Mouse (Mus musculus) forebrain, postnatal 0 days (tissue): Measurements from ENCODE around the gene Cavin4. TPM values are rescaled to one million over a fixed set of nuclear protein-coding genes. Genes with fewer than 3 reads are reported as not detected.

Experiments used
- ATAC-seq: fragments of 200-750 bp; cut with Nextera tagmentation; 2 replicates; pipeline ENCODE4 v1.8.0; 2017; ENCODE audit warnings: mild to moderate bottlenecking, moderate library complexity
- DNase-seq: peaks from one replicate; pipeline ENCODE4 v3.0.0-alpha.2; 2015
- H3K27ac ChIP-seq: fragments of 300-500 bp; sonication (generic); 2 replicates; pipeline ENCODE4 v1.5.1; 2014; ENCODE audit warnings: low read depth, mild to moderate bottlenecking, antibody characterized with exemption, low read length, moderate library complexity, mixed read lengths
- H3K27me3 ChIP-seq: fragments of 300-500 bp; sonication (generic); 2 replicates; pipeline ENCODE4 v1.6.1; 2014; ENCODE audit warnings: mild to moderate bottlenecking, low read length, mixed read lengths; ENCODE audit not compliant: insufficient read depth
- H3K36me3 ChIP-seq: fragments of 300-500 bp; sonication (generic); 2 replicates; pipeline ENCODE4 v1.6.1; 2014; ENCODE audit warnings: mild to moderate bottlenecking, moderate library complexity; ENCODE audit not compliant: insufficient read depth
- H3K4me1 ChIP-seq: fragments of 300-500 bp; sonication (generic); 2 replicates; pipeline ENCODE4 v1.6.1; 2014; ENCODE audit warnings: antibody characterized with exemption; ENCODE audit not compliant: insufficient read depth
- H3K4me2 ChIP-seq: fragments of 300-500 bp; sonication (generic); 2 replicates; pipeline ENCODE4 v1.6.1; 2014; ENCODE audit warnings: low read depth, mild to moderate bottlenecking, moderate library complexity
- H3K4me3 ChIP-seq: fragments of 300-500 bp; sonication (generic); 2 replicates; pipeline ENCODE4 v1.5.1; 2014; ENCODE audit warnings: low read depth, low read length, mixed read lengths
- H3K9ac ChIP-seq: fragments of 300-500 bp; sonication (generic); 2 replicates; pipeline ENCODE4 v1.6.1; 2014; ENCODE audit warnings: mild to moderate bottlenecking
- H3K9me3 ChIP-seq: fragments of 300-500 bp; sonication (generic); 2 replicates; pipeline ENCODE4 v1.6.1; 2016; ENCODE audit warnings: low read length
- CTCF ChIP-seq: sonication (generic); IDR thresholded peaks from 2 replicates; pipeline ENCODE4 v1.5.1; 2016; ENCODE audit warnings: antibody characterized with exemption, control low read depth, low read depth
- WGBS: fragments of 180-500 bp; shearing (Covaris S2); extraction: QIAGEN DNeasy Blood & Tissue Kit; methylation state at CpG from one replicate; pipeline ENCODE4 v1.1.7; 2014; 5-methylcytosine and 5-hydroxymethylcytosine counted together
- polyA plus RNA-seq: library from polyadenylated mRNA; unstranded; fragments of >200 nt; fragmentation: Nextera tagmentation; extraction: Ambion mirVana; gene quantifications from 2 replicates; pipeline ENCODE4 v1.2.1, GENCODE M21; 2015
- total RNA-seq: library from RNA; depleted of rRNA; stranded (reverse); fragments of >200 nt; gene quantifications from 2 replicates; pipeline ENCODE4 v1.2.3, GENCODE M21; 2014; rRNA removed

The Cavin4 gene
- 2.1 and 3.2 TPM in 2 replicates for total RNA-seq
- 0.94 and 1.4 TPM in 2 replicates for polyA plus RNA-seq

DNA sequence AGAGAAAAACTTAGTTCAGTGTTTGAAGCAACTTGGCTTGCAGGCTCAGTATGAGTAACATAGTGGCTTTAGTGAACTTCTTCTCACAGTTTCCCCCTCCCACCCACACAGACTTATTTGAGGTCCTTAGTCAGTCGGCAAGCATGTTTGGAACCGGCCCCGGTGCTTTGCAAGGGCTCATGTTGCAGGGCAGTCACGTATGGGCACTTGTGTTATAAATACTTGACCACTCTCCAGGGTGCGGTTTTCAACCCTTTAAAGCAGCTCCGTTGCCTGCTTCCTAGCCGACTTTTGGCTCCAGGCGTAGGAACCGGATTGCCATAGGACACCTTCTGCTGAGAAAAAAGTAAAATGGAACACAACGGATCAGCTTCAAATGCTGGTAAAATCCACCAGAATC is at the start of gene Cavin4:
Gene Cavin4 (plus strand): TSS at position 244 of the 400 bp plus-strand sequence.
- WGBS, result 91% methylated on average over 10 of the region's 10 CpGs
- no peak for TF ChIP-seq CTCF
- H3K4me2 ChIP-seq, result no peak within 1 kb of the TSS
- H3K36me3 ChIP-seq, result peaks cover 41% of the 10 kb centered on the region
- H3K27ac ChIP-seq, result no peak within 1 kb of the TSS
- DNase-seq (no peak), ATAC-seq (no peak)
- H3K27me3 ChIP-seq, result no peaks in the 10 kb centered on the region
- no peaks in the 10 kb centered on the region for H3K9me3 ChIP-seq
- no peaks in the 10 kb centered on the region for H3K4me1 ChIP-seq
- H3K4me3 ChIP-seq, result no peak within 1 kb of the TSS
- no peak within 1 kb of the TSS for H3K9ac ChIP-seq

DNA sequence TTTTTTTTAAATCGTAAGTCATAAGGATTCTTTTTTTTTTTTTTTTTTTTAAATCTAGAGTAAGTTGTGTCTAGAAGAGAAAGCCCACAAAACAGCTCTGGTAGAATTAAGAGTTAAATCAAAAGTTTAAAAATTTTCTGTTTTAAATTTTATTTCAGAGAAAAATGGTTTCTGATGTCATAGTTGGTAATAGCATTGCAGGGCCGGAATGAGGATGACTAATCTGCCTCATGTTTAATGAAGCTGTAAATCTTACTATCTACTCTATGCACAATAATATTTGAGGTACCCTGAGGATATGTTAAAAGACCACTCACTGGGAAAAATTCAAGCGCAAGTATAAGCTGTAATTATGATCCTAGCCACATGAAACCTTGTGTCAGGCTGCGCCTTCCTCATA is 47.8 kb upstream of the Cavin4 start:
- DNase-seq, result no peak
- Histone ChIP-seq H3K9ac (no peak overlapping the region), H3K27ac (no peak overlapping the region), H3K36me3 (peaks cover 21% of the 10 kb centered on the region; the same call in 1 of the 2 replicates), H3K9me3 (no peaks in the 10 kb centered on the region), H3K4me2 (no peak overlapping the region), H3K27me3 (no peaks in the 10 kb centered on the region), H3K4me1 (no peaks in the 10 kb centered on the region), H3K4me3 (no peak overlapping the region)
- no peak for TF ChIP-seq CTCF
- no peak for ATAC-seq
- 92% methylated on average over 4 of the region's 4 CpGs for WGBS

DNA sequence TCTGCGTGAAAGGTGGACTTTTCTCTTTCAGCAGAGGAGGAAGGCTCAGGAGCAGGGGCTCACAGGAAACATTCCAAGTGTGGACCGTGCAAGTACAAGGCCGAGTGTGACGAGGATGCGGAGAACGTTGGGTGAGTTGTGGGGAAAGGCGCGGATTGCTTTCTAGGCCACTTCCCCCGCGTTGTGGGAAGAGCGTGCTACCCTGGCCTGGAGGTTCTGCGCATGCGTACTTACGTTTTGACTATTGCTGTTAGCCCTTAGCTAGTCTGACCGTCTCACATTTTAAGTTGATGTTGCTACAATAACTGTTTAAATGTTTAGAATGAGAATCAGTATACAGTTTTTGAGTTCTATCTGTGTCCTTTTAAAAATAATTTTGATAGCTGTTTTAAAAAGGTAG is 46.1 kb upstream of the Cavin4 start:
- Histone ChIP-seq H3K36me3 (peaks cover 33% of the 10 kb centered on the region; the same call in 1 of the 2 replicates), H3K4me1 (no peaks in the 10 kb centered on the region), H3K27ac (no peak overlapping the region), H3K4me3 (no peak overlapping the region), H3K9me3 (no peaks in the 10 kb centered on the region), H3K4me2 (no peak overlapping the region), H3K9ac (no peak overlapping the region), H3K27me3 (no peaks in the 10 kb centered on the region)
- no peak for TF ChIP-seq CTCF
- ATAC-seq (no peak), DNase-seq (no peak)
- 98% methylated on average over 15 of the region's 15 CpGs for WGBS

DNA sequence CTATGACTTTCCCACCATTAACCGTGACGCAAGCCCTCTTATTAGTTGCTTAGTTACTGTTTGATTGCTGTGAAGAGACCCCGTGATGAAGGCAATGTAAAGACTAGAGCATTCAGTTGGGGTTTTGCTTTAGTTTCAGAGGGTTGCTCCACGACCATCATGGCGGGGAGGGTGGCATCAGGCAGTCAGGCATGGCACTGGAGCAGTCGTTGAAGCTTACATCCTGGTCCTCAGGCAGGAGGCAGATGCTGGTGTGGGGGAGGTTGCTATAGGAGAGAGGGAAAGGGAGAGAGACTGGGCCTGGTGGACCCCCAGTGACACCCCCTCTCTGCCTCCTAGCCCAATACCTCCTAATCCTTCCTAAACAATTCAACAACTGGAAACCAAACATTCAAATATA is 43.2 kb upstream of the Cavin4 start:
- DNase-seq (no peak), ATAC-seq (no peak)
- 89% methylated on average over 6 of the region's 6 CpGs for WGBS
- Histone ChIP-seq H3K9me3 (no peaks in the 10 kb centered on the region), H3K4me1 (no peaks in the 10 kb centered on the region), H3K36me3 (peaks cover 27% of the 10 kb centered on the region; the same call in 1 of the 2 replicates), H3K4me3 (no peak overlapping the region), H3K27ac (no peak overlapping the region), H3K9ac (no peak overlapping the region), H3K27me3 (no peaks in the 10 kb centered on the region), H3K4me2 (no peak overlapping the region)
- TF ChIP-seq CTCF, result no peak

DNA sequence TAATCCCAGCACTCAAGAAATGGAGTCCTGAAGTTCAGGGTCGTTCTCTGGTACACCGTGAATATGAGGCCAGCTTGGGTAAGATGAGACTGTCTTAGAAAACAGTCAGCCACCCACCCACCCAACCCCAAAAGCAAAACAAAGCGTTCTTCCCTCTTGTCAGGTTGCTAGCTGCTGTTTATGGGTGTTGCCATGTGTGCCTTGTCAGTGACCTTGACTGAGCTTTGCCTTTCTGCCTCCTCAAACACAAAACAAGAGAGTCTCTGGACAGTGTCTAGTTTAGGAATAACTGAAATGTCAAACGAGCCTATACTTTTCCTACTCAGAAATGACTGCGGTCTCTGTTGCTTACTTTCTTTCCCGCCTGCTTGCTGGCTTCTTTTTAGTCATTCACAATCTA is 41.1 kb upstream of the Cavin4 start:
- DNase-seq (no peak), ATAC-seq (no peak)
- Histone ChIP-seq H3K36me3 (peaks cover 26% of the 10 kb centered on the region; the same call in 1 of the 2 replicates), H3K4me1 (no peaks in the 10 kb centered on the region; the same call in 1 of the 2 replicates), H3K27me3 (no peaks in the 10 kb centered on the region), H3K9me3 (no peaks in the 10 kb centered on the region), H3K4me3 (no peak overlapping the region), H3K27ac (no peak overlapping the region), H3K9ac (no peak overlapping the region), H3K4me2 (no peak overlapping the region)
- TF ChIP-seq CTCF, result no peak
- WGBS, result 97% methylated on average over 6 of the region's 6 CpGs

DNA sequence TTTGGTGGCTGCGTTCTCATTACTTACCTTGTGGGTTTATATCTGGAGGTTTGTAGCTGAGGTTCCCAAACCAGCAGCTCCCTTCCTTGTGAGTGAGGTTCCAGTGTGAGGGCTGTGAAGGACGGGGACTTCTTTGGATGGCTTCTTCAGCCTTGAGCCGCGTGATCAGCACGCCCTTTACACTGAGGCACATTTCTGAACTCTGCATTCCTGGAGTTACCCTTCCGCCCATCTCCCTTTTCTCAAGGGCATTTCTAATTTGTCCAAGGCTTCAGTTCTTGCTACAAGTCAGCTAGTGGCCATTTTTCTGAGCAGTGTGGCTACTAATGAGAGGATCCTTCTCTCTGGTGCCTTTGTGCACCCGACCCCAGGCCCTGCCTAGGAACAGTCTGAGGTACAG is 40.4 kb upstream of the Cavin4 start:
- Histone ChIP-seq H3K4me1 (no peaks in the 10 kb centered on the region; the same call in 1 of the 2 replicates), H3K4me3 (no peak overlapping the region), H3K36me3 (peaks cover 24% of the 10 kb centered on the region; the same call in 1 of the 2 replicates), H3K27me3 (no peaks in the 10 kb centered on the region), H3K27ac (0 out of 2 replicates have a peak overlapping the region, but pooled peaks have one; percentile 21), H3K4me2 (no peak overlapping the region), H3K9ac (no peak overlapping the region), H3K9me3 (no peaks in the 10 kb centered on the region)
- DNase-seq (no peak), ATAC-seq (no peak)
- TF ChIP-seq CTCF, result no peak
- WGBS, result 91% methylated on average over 7 of the region's 7 CpGs

DNA sequence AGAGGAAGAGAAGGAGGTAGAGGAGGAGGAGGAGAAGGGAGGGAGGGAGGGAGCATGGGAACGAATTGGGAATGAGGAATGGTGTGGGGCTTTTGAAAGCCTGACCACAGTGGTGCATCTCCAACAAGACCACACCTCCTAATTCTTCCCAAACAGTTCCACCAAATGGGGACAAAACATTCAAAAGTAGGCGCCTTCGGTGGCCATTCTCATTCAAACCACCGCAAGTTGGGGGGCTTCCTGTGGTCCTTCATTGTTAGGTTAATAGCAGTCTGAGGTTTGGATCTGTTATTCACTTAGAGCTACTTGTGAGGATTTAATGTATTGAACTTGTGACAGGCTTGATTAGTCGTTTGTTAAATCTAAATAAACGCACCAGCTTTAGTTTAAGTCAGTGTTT is 38.4 kb upstream of the Cavin4 start:
- no peaks in the 10 kb centered on the region for H3K27me3 ChIP-seq
- no peak overlapping the region for H3K9ac ChIP-seq
- no peak overlapping the region for H3K27ac ChIP-seq
- H3K4me2 ChIP-seq, result no peak overlapping the region
- TF ChIP-seq CTCF, result no peak
- ATAC-seq (no peak), DNase-seq (no peak)
- peaks cover 21% of the 10 kb centered on the region; the same call in 1 of the 2 replicates for H3K36me3 ChIP-seq
- WGBS, result 54% methylated on average over 6 of the region's 6 CpGs
- H3K4me3 ChIP-seq, result no peak overlapping the region
- no peaks in the 10 kb centered on the region; the same call in 1 of the 2 replicates for H3K4me1 ChIP-seq
- no peaks in the 10 kb centered on the region for H3K9me3 ChIP-seq
